Mouse (Mus musculus): Measurements from ENCODE around the gene Arhgef10l. TPM values are rescaled to one million over a fixed set of nuclear protein-coding genes. Genes with fewer than 3 reads are reported as not detected.
A peak's percentile ranks its signal among the peaks of the same experiment; 100 is the strongest.

Arhgef10l gene
- total RNA-seq, 2 experiments from 2014 or later: 45.5 to 60.7 TPM

DNA sequence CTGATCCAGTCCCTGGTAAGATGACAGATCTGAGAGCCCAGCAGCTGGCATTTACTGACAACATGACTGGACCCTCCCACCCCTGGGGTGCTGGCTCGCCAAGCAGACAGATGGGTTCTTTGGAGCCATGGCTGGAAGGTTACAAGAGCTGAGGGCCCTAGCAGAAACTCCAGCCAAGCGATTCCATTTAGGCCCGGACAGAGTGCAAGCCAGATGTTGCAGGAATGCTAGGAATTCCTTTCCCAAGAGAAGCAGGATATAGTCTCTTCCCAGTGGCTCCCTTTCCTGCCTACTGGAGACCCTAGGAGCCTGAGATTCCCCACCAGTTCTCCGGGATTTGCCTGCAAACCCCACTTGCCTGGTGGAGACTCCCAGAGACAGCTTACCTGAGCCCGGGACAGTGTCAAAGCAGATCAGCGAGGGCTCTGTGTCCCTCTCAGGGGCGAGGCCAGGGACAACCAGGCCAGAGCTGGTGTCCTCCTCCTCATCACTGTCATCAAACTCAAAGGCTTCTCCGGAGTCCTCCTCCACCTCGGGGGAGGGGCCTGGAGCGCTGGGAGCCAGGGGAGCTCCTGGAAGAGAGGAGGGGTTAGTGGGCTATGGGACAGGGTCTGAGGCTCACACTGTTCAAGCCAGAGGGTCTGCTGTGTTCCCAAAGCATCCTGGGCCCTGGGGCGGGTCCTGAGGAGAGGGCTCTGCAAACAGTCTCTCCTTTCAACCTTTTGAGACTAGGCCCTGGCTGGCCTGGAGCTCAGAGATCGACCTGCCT is 54.8 kb downstream of the Arhgef10l start:
- no peak for DNase-seq (ENCODE audit: low spot score in 2 of 2)

DNA sequence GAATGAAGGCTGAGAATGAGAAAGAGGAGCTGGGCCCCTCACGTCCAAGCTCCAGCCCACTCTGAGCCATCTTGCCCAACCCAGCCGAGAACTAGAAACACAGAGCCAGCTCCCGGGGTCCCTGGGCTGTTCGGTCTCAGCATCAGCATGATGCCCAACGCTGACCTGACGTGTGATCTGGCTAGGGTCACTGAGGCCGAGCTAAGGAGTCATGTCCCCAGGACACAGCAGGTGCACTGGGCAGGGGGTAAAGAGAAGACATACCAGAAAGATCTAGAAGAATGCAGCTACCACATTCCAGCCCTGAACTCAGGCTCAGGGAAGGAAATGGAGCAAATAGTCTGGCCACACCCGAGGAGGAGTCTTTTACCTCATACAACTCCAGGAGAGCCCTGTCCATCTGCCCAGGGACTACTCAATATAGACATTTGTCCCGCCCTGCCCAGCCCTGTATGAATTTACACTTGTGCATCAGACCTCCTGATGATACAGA is 57.5 kb downstream of the Arhgef10l start:
- DNase-seq (ENCODE audit: low spot score in 2 of 2): no peak

DNA sequence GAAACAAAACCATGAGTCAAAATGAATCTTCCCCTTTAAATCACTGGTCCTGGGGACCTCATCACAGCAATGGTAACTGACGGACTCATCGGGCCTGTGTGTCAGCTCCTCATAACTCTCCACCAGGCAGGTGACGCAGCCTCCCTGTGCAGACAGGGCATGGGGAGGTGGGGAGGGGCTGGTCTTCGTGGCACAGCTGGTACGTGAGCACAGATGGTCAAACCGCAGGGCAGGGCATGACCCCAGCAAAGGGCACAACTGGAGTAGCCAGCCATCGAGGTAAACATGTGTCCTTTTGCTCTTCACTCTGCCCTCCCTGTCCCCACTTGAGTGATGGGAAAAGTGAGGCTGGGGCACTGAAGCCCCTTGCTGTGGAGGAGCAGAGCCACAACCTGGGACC is 59.0 kb downstream of the Arhgef10l start:
- DNase-seq (ENCODE audit: low spot score in 2 of 2): no peak

DNA sequence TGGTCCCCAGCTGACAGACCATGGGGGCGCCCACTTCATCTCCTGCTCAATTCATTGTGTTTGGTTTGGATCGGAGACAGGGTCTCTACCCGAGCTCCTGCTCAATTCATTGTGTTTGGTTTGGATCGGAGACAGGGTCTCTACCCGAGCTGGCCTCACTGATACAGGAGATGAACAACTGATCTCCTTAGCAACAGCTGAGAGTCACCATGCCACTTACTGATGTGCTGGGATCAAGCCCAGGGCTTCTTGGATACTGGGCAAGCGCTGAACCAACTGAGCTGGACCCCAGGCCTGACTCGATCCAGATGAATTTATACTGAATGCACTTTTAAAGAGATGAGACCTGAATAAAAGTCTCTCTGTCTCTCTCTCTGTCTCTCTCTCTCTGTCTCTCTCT is 59.6 kb downstream of the Arhgef10l start:
- DNase-seq (ENCODE audit: low spot score in 2 of 2): no peak

DNA sequence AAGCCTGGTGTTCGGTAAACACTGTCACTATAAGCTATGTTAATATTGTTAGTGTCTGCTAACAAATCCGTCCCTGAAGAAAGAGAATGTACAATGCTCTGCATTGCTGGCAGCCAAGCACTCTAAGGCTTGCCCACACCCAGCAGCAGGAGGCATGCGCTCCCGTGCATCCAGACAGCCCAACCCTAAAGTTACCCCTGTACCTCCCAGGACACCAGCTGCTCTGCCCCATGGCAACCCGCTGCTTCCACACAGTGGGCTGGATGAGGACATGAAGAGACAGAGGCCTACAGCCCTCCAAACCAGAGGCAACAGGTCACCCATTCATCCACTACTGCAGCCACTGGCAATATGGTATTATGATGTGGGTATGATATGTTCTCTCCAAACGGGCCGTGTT is 60.0 kb downstream of the Arhgef10l start:
- no peak for DNase-seq (ENCODE audit: low spot score in 2 of 2)

DNA sequence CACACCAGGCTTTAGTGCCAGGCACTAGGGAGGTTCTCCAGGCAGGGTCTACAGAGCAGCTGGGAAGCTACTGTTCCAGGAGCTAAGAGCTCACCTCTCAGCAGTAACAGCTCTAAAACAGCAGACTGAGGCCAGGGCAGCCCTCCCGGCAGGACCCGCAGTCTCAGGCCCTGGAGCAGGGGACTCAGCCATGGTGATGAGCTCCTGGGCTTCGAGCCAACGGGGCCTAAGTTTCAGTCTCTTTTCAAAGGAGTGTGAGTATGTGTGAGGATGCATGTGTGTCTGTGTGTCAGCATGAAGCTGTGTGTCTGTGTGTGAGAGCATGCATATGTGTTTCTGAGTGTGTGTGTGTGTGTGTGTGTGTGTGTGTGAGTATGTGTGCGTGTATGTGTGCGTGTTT is 60.6 kb downstream of the Arhgef10l start:
- no peak for DNase-seq (ENCODE audit: low spot score in 2 of 2)

DNA sequence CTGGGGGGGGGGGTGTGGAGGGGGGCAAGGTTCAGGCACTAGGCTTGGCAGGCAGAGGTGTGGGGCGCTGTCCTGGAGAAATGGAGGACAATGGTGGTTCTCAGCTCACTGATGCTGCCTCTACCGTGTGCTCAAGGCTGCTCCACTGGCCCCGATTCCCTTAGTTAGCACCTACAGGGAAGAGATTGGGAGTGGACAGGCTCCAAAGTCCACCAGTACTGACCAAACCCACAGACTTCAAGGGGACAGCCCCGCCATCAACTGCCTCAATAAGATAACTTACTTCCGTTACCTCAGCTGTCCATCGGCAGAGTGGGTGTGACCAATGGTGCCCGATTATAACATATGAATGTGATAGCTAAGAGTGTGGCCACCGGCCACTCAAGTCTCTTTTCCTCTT is 61.3 kb downstream of the Arhgef10l start:
- no peak for DNase-seq (ENCODE audit: low spot score in 2 of 2)

DNA sequence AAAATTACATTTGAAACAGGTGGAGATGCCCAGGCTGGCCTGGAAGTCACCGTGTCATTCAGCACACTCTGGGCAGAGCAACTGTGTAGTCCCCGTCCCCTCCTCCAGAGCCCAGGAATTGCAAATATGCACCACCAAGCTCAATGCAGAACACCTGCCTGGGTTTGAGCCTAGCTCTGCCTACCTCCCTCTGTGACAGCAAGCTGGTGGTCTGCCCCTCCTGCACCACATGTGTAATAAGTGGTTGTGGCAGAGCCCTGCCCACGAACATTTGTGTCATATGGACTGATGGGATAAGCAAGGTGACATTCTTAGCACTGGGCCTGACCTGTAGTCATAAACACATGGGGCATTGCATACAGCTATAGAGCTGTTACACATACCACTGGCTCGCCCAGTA is 63.8 kb downstream of the Arhgef10l start:
- DNase-seq (ENCODE audit: low spot score in 2 of 2): no peak

DNA sequence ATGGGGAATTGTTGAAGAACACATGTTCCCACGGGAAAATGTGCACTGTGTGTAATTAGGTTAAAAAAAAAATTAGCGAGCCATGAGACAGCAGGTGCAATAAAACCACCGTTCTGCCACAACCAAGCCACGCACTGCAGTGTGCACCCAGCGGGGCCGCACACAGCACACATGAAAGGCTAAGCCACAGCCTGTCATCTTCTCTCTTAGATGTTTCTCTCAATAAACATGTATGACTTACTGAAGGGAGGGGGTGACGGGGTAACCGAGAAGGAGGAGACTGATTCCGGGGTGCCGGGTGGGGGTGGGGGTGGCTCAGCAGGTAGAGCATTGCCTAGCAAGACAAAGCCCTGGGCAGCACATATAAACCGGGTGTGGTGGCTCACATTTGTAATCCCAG is 64.7 kb downstream of the Arhgef10l start:
- DNase-seq (ENCODE audit: low spot score in 2 of 2): no peak

DNA sequence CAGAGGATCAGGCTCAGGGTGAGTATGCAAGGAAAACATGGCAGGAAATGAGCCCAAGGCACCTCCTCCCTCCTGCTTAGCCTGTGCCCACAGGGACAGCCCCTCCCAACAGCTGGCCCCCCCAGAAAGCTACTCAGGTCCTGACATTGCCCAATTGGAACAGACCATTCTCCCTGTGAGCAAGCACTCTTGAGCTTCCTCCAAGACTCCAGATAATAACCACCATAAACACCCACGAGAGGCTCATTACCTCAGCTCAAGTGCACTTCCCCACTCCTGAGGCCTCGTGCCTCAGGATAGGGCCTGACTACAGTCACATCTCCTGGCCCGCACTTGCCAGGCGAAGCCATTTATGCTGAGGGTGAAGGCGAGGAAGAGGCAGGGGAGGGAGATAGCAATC is 67.0 kb downstream of the Arhgef10l start:
- no peak for DNase-seq (ENCODE audit: low spot score in 2 of 2)

DNA sequence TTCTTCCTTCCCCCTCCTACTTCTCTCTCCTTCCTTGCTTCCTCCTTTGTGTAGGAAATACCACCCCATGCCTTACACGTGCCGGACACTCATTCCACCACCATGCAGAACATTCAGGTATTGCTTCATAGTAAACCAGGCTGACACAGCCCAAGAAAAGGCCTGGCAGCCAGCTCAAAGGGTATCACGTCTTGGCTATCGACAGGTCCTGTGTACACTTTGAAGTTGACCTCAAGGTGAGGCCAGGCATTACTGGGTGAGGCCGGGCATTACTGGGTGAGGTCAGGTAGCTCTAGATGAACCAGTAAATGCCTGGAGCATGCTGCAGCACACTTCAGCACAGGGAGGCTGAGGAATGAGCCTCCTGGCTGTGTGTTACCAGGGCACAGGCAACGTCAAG is 67.9 kb downstream of the Arhgef10l start:
- no peak for DNase-seq (ENCODE audit: low spot score in 2 of 2)

DNA sequence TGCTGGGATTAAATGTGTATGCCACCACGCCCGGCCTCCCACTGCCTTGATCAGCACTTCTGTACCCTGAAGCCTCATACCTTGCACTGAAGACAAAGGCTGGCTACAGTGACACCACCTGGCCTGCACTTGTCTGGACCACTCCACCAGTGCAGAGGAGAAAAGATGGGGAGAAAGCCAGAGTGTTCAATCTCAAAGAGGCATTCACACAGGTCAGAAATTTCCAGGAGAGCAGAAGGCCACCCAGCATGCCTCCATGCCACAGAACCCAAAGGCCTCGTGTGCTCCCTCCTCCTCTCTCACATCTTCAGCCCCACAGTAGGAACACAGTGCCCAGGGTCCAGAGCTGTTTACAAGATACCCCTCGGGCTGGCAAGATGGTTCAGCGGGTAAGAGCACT is 68.4 kb downstream of the Arhgef10l start:
- no peak for DNase-seq (ENCODE audit: low spot score in 2 of 2)

DNA sequence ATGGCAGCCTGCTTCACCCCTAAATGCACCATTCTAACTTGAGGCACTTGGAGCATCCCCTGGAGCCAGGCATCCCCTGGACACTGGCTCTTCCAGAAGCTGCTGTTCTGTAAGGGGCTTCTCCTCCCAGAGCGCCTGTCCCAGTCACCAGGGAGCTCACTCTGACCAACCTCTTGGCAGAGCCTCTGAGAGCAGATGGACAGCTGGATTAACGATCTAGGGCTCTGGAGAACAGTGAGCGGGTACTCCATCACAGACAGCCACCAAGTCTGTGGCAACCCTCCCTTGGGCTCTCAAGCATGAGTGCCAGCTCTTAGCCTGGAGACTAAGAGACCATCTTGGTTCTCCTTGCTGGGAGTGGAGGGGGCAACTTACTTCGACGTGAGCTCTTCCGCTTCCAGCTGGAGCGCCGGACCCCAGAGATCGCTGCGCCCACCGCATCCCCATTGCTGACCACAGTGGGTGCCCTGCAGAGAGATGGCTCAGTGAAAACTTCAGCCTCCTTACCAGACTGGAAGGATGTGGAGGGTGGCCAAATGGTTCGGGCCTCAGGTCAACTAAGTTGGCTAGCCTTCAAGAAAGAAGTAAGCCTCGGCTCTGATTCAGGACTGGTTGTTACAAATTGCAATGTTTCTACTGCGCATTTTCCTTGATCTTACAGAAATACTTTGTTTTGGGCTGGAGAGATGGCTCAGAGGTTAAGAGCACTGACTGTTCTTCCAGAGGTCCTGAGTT is 71.9 kb downstream of the Arhgef10l start:
- no peak for DNase-seq (ENCODE audit: low spot score in 2 of 2)

DNA sequence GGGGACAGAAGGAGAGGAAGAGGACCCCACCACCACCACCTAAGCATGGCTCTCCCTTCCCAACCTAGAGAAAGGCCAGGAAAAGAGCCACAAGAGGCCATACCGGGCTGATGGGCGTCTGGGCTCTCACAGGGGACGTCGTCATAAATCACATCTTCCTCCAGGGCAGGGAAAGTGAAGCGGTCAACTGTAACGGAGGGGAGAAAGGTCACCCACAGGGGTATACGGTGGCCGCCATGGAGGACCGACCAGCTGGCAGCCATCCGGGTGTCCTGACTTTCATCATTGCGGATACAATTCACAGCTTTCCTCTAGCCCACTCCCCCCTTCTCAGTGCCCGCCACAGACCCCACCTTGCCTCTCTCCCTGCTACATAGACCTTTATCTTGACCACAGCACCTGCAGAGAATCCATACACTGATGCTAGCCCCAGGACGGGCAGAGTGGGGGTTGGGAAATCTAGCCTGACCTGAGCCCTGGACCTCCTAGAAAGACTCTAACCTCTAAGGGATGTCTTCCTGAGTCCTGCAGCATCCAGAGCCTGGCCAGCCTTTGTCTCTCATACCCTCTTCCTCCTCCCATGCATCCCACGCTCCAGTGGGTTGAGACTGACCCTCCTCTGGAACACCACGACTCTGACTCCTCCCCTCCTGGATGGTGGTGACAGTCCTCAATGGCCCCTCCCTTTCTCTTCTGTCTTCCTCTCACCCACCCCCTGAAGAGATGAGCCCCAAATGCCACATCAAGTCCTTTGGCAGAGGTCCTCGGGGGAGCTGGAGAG is 72.6 kb downstream of the Arhgef10l start:
- DNase-seq (ENCODE audit: low spot score in 2 of 2): no peak

DNA sequence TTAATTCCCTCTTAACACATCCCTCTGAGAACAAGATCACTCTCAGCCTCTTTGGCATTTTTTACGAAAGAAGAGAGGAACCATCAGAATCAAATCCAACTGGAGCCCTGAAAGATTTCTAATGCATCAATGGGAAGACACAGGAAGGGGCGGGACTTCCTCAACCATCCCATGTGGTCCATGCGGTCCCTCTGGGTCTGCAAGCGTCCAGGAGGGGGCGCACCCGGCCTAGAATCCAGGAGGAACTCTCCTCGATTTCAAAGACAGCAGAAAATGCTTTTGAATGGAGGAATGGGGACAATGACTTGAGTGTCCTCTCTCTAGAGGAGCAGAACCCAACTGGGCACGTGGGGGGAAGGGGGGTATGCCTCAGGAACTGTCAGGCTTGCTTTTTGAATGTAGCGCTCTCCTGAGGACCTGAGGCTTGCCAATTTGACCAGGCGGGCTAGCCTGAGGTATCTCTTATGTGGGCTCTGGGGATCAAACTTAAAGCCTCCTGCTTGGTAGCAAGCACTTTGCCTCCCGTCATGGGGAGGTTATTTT is 73.5 kb downstream of the Arhgef10l start:
- peak; percentile 92 for DNase-seq (ENCODE audit: low spot score in 2 of 2)

DNA sequence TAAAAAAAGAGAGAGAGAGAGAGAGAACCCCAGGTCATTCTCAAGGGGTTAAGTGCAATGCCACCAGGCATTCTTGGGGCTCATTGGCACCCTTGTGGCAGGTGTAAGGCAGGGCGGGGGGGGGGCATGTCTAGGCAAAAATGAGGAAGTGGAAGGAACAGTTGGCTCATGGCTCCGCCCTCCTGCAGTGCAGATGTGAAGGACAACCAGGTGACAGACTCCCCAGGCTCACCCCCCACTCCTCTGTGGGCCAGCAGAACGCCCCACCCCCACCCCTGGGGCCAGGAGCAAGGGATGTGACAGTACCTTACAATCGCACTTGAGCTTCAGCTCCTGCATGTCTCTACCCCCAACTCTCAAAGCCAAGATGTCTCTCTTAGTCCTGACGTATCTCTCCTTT is 79.3 kb downstream of the Arhgef10l start:
- no peak for DNase-seq (ENCODE audit: low spot score in 2 of 2)

DNA sequence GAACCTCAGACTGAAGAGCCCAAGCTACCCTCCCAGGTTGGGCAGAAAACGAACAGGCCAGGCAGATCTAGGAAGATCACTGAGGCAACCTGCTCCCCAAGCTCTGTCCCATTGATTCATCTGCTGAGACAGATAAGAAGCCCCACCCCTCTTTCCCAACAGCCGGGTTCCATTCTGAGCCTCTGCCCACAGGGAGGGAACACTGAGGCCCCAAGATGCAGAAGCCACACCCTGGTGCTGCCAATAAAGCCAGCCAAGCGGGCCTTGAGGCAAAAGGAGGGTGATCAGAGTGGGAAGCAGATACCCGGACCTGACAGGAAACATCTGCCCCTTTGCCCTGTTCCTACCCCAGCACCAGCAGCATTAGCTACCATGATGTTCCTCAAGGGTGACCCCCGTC is 81.6 kb downstream of the Arhgef10l start:
- DNase-seq (ENCODE audit: low spot score in 2 of 2): no peak

DNA sequence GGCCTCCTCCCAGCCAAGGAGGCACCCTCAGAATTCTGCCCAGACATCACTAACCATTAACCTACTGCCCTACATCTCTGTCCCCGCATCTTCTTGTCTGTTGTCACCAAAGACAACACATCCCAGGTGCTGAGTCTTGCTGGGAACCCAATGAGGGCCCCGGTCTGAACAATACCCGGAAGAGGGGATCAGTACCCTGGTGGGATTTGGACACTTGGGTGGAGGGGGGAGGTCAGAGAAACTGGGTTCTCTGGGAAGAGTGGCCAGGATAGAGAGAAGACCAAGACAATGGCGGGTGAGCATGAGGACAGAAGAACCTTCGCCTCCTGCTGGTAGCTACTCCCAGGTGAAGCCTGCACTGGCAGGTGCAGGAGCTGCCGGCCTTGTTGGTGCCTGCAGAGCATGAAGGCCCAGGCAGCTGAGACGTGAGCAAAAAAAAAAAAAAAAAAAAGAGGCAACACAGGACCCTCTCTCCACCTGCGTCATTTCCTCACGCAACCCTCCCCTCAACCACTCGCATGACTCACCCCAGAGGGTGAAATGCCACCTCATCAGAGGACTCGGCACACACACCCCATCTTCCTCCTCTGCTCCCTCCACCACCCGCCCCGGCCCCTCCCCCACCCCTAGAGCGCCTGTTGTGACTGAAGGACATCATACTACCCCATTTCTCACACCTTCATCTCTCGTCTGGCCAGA is 83.3 kb downstream of the Arhgef10l start:
- no peak for DNase-seq (ENCODE audit: low spot score in 2 of 2)

DNA sequence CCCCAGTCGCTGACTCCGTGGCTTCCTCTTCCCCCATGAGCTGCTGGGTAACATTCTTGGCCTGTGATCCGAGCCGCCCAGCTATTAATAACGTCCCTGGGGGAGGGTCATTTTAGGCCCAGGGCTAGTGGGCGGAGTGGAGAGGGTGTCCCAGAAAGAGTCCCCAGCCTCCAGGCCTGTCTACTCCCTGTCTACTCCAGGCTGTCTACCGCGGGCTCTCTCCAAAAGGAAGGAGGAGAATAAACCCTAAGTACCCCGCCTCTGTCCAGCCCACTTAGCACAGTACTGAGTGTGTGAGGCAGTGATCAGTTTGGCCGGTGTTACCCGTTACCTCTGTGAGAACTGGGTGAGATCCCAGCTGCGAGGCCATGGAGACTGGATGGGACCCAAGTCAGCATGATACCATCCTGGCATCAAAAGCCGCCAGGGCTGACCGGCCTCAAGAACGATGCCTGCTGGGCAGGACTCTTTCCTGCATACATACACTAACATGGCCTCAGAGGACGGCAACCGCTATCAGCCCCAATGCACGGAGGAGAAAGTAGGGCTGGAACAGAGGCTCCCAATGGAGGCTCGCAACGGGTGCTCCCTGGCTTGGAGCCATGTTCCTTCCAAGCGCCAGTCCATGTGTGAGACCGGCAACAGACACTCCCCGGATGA is 84.0 kb downstream of the Arhgef10l start:
- DNase-seq (ENCODE audit: low spot score in 2 of 2): peak; percentile 30 to 38

DNA sequence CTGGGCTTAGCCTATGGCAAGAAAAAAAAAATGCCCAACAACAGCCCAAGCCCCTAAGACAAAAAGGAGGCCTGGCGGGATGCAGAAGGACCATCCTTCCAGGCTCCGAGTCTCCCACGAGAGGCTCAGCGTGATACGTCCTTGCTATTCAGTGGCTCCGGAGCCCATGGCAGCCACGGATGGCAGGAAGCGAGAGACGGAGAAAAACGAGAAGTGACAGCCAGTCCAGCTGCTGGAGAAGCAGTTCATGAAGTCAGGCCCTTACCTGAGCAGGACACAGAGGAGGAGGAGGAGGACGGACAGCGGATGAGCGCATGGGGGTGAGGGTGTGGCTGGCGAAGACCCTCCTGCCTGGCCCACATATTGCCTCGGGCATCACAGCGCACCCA is 84.5 kb downstream of the Arhgef10l start:
- DNase-seq (ENCODE audit: low spot score in 2 of 2): no peak

DNA sequence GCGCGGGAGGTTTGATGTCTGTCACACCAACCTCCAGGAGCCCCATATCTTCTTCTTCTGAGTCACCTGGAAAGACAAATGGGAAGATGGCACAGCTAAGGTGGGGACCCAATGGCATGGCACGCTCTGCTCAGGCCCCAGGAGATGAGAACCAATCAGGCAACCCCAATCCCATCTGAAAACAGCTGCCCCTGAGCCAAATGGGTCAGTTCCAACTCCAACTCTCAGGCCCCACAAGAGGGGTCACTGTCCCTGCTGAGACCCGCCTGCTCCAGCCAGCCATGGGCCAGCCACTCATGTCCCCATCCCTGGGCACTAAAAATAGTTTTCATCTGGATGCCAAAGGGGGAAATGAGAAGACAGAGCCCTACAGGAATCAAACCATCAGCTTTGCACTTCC is 84.9 kb downstream of the Arhgef10l start:
- DNase-seq (ENCODE audit: low spot score in 2 of 2): no peak
